Mouse (Mus musculus): ENCODE results near the gene Pi4ka. TPM values are rescaled to one million over a fixed set of nuclear protein-coding genes. Genes with fewer than 3 reads are reported as not detected.

The Pi4ka gene
- total RNA-seq, 1 experiment from 2014 or later: 87.2 TPM

- DNase-seq: no peak
These were observed 134.3 kb downstream of the Pi4ka start for GRCm38 (mm10) chr16:17271856-17272255.

- DNase-seq: peak; percentile 43
These were observed 135.0 kb downstream of the Pi4ka start for GRCm38 (mm10) chr16:17271124-17271523.

- DNase-seq: no peak
These were observed 136.2 kb downstream of the Pi4ka start for GRCm38 (mm10) chr16:17269872-17270271.

GRCm38 (mm10) chr16:17267937-17268336 lies 138.2 kb downstream of the Pi4ka start:
- no peak for DNase-seq

- DNase-seq: no peak
These were observed 140.0 kb downstream of the Pi4ka start for GRCm38 (mm10) chr16:17266113-17266512.

GRCm38 (mm10) chr16:17261341-17261740 lies 144.8 kb downstream of the Pi4ka start:
- no peak for DNase-seq

GRCm38 (mm10) chr16:17258917-17259316 lies 147.2 kb downstream of the Pi4ka start:
- DNase-seq: no peak

GRCm38 (mm10) chr16:17257359-17257821 lies 148.7 kb downstream of the Pi4ka start:
- no peak for DNase-seq

- no peak for DNase-seq
These were observed 150.8 kb downstream of the Pi4ka start for GRCm38 (mm10) chr16:17255270-17255669.

- no peak for DNase-seq
These were observed 152.0 kb downstream of the Pi4ka start for GRCm38 (mm10) chr16:17254005-17254597.

GRCm38 (mm10) chr16:17252841-17253240 lies 153.3 kb downstream of the Pi4ka start:
- no peak for DNase-seq

GRCm38 (mm10) chr16:17252086-17252726 lies 153.9 kb downstream of the Pi4ka start:
- DNase-seq: no peak

GRCm38 (mm10) chr16:17251539-17251938 lies 154.6 kb downstream of the Pi4ka start:
- DNase-seq: peak; percentile 89

GRCm38 (mm10) chr16:17249135-17249534 lies 157.0 kb downstream of the Pi4ka start:
- peak; percentile 47 for DNase-seq

- DNase-seq: no peak
These were observed 158.4 kb downstream of the Pi4ka start for GRCm38 (mm10) chr16:17247727-17248126.

GRCm38 (mm10) chr16:17244996-17245395 lies 161.1 kb downstream of the Pi4ka start:
- no peak for DNase-seq

- no peak for DNase-seq
These were observed 162.4 kb downstream of the Pi4ka start for GRCm38 (mm10) chr16:17243731-17244130.

- no peak for DNase-seq
These were observed 166.7 kb downstream of the Pi4ka start for GRCm38 (mm10) chr16:17239409-17239808.

- no peak for DNase-seq
These were observed 168.5 kb downstream of the Pi4ka start for GRCm38 (mm10) chr16:17237634-17238033.

GRCm38 (mm10) chr16:17234916-17235665 lies 171.0 kb downstream of the Pi4ka start:
- DNase-seq: peak; percentile 38

GRCm38 (mm10) chr16:17234499-17234895 lies 171.6 kb downstream of the Pi4ka start:
- DNase-seq: no peak

GRCm38 (mm10) chr16:17233702-17234498 lies 172.2 kb downstream of the Pi4ka start:
- peak; percentile 17 for DNase-seq

Data from adrenal gland, postnatal 25 days (tissue).